Mouse (Mus musculus) C2C12 (cell line): Measurements from ENCODE around the gene Sept14. TPM values are rescaled to one million over a fixed set of nuclear protein-coding genes. Genes with fewer than 3 reads are reported as not detected.

ENCODE experiments used
- H3K27me3 ChIP-seq: one replicate; pipeline ENCODE4 v1.6.1; 2011; ENCODE audit not compliant: control insufficient read depth, insufficient read depth, insufficient read length
- H3K36me3 ChIP-seq: one replicate; pipeline ENCODE4 v1.6.1; 2011; ENCODE audit not compliant: control insufficient read depth, insufficient read depth
- H3K4me3 ChIP-seq: one replicate; pipeline ENCODE4 v1.5.1; 2011; ENCODE audit warnings: mild to moderate bottlenecking, control low read depth; ENCODE audit not compliant: poor library complexity, insufficient read depth, severe bottlenecking
- H3K79me2 ChIP-seq: one replicate; pipeline ENCODE4 v1.6.1; 2011; ENCODE audit not compliant: control insufficient read depth, insufficient read depth
- H3K79me3 ChIP-seq: one replicate; pipeline ENCODE4 v1.6.1; 2011; ENCODE audit warnings: low read depth, control low read depth
- H3ac ChIP-seq: one replicate; pipeline ENCODE3; 2011; ENCODE audit warnings: low read depth; ENCODE audit not compliant: control insufficient read depth, insufficient read length
- CEBPB ChIP-seq: IDR thresholded peaks from one replicate; pipeline ENCODE4 v1.6.1; 2011; ENCODE audit warnings: low read depth, mild to moderate bottlenecking, control low read depth, moderate library complexity
- CTCF ChIP-seq: IDR thresholded peaks from one replicate; pipeline ENCODE4 v1.5.1; 2011; ENCODE audit not compliant: control insufficient read depth, insufficient read depth, insufficient read length
- FOSL1 ChIP-seq: IDR thresholded peaks from one replicate; pipeline ENCODE4 v1.8.0; 2011; ENCODE audit warnings: mild to moderate bottlenecking, low read length; ENCODE audit not compliant: poor library complexity, insufficient read depth, severe bottlenecking
- MAX ChIP-seq: IDR thresholded peaks from one replicate; pipeline ENCODE4 v1.6.1; 2011; ENCODE audit warnings: mild to moderate bottlenecking, control low read depth
- MYOD1 ChIP-seq: IDR thresholded peaks from one replicate; pipeline ENCODE4 v1.6.1; 2011; ENCODE audit warnings: low read depth; ENCODE audit not compliant: control insufficient read depth, insufficient read length
- MYOG ChIP-seq: IDR thresholded peaks from one replicate; pipeline ENCODE4 v1.6.1; 2011; ENCODE audit not compliant: control insufficient read depth, insufficient read length; ENCODE audit errors: extremely low read depth
- USF1 ChIP-seq: IDR thresholded peaks from one replicate; pipeline ENCODE4 v1.6.1; 2011; ENCODE audit warnings: low read depth, mild to moderate bottlenecking, control low read depth, moderate library complexity
- long read RNA-seq, 2 experiments: library from polyadenylated mRNA; unstranded; transcript quantifications; one replicate each; pipeline ENCODE4 v2.0.0; 2019 to 2020
- polyA plus RNA-seq: library from polyadenylated mRNA; unstranded; fragments of >200 nt; fragmentation: generic; extraction: Trizol; gene quantifications from one replicate; pipeline ENCODE4 v1.2.1, GENCODE M21; 2012; ENCODE audit warnings: missing spikeins

Gene Sept14
- not detected for polyA plus RNA-seq
- long read RNA-seq, experiment 1, result 0 reads
- long read RNA-seq, experiment 2, result 0 reads

DNA sequence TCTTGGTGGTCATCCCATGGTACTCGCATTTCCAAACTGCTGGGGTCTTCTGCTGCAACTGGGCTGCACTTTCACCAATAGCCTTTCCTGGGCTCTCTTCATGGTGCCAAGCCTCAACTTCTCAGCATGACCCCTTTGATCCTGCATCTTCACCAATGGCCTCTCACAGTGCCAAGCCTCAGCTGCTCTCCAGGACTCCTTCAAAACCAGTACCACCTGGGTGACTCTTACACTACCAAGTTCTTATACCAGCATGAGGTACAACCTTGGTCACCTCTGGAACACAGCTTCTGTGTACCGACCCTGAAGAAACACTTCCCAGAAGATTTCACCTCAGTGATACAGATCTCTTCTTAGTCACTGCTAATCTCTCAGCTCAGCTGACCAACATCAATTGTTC, at the start of gene Sept14:
Gene Sept14 (minus strand): TSS at position 101 of the 400 bp plus-strand sequence.
- H3K79me3 ChIP-seq, result no peaks in the 10 kb centered on the region
- no peak within 1 kb of the TSS for H3ac ChIP-seq
- no peak for TF ChIP-seq CEBPB
- TF ChIP-seq MAX, result no peak
- TF ChIP-seq FOSL1, result no peak
- TF ChIP-seq MYOG, result no peak
- no peak for TF ChIP-seq MYOD1
- no peak for TF ChIP-seq USF1
- TF ChIP-seq CTCF, result no peak
- H3K27me3 ChIP-seq, result peaks cover 15% of the 10 kb centered on the region
- H3K79me2 ChIP-seq, result no peaks in the 10 kb centered on the region
- no peak within 1 kb of the TSS for H3K4me3 ChIP-seq
- no peaks in the 10 kb centered on the region for H3K36me3 ChIP-seq

GRCm38 (mm10) chr5:129756886-129757285, 48.6 kb upstream of the Sept14 start:
- no peak overlapping the region for H3ac ChIP-seq
- TF ChIP-seq MAX (no peak), MYOG (no peak), CEBPB (no peak), MYOD1 (no peak), FOSL1 (no peak), USF1 (no peak), CTCF (no peak)
- H3K79me3 ChIP-seq, result no peaks in the 10 kb centered on the region
- peaks cover 5% of the 10 kb centered on the region for H3K36me3 ChIP-seq
- H3K79me2 ChIP-seq, result no peaks in the 10 kb centered on the region
- H3K27me3 ChIP-seq, result no peaks in the 10 kb centered on the region
- H3K4me3 ChIP-seq, result no peak overlapping the region

- no peaks in the 10 kb centered on the region for H3K79me2 ChIP-seq
- no peaks in the 10 kb centered on the region for H3K79me3 ChIP-seq
- no peak overlapping the region for H3ac ChIP-seq
- no peak overlapping the region for H3K4me3 ChIP-seq
- TF ChIP-seq MYOG, result no peak
- no peak for TF ChIP-seq CTCF
- TF ChIP-seq MAX, result no peak
- TF ChIP-seq FOSL1, result no peak
- TF ChIP-seq CEBPB, result no peak
- no peaks in the 10 kb centered on the region for H3K27me3 ChIP-seq
- H3K36me3 ChIP-seq, result no peaks in the 10 kb centered on the region
These were observed 35.7 kb upstream of the Sept14 start for GRCm38 (mm10) chr5:129744050-129744449.

DNA sequence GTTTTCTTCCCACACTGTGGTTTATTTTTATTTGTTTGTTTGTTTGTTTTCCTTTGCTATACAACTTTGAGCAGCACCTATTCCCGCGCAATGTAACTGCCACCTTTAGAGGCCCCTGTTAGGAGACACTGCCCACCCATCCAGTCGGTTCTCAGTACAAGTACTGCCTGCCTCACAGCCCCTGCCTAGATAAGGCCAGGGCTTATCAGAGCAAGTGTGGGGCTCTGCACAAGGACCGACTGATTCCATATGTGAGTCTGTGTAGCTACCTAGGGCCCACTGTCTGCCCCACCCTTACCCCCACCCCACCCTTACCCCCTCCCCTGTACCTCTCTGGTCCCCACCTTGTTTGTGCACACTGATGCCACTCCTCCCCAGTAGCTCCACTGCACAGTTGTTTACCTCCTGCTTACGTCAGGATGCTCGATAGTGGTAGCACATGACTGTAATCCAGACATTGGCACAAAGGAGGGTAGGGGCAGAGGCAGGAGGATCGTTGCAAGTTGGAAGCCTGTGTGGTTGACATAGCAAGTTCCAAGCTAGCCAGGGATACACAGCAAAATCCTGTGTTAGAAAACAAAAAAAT, 34.7 kb upstream of the Sept14 start:
- Histone ChIP-seq H3K36me3 (no peaks in the 10 kb centered on the region), H3K79me3 (no peaks in the 10 kb centered on the region), H3ac (no peak overlapping the region), H3K27me3 (no peaks in the 10 kb centered on the region), H3K79me2 (no peaks in the 10 kb centered on the region), H3K4me3 (no peak overlapping the region)
- TF ChIP-seq MYOG (no peak), USF1 (no peak)

DNA sequence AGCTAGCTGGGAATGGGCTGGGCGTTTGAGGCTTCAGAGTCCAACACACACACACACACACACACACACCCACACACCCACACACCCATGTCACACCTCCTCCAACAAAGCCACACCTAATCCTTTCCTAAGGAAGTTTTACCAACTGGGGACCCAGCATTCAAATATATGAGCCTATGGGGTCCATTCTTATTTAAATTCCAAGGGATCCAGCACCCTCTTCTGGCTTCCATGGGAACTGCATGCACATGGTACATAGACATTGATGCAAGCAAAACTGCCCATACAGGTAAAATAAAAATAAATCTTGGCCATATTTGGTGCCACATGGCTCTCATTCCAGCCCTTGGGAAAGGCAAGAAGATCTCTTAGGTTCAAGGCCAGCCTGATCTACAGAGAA, 32.7 kb upstream of the Sept14 start:
- no peak for TF ChIP-seq CEBPB
- TF ChIP-seq CTCF, result no peak
- TF ChIP-seq MYOG, result no peak
- TF ChIP-seq USF1, result no peak
- no peak for TF ChIP-seq FOSL1
- no peak for TF ChIP-seq MYOD1
- no peak for TF ChIP-seq MAX
- no peaks in the 10 kb centered on the region for H3K79me2 ChIP-seq
- H3K79me3 ChIP-seq, result no peaks in the 10 kb centered on the region
- no peak overlapping the region for H3K4me3 ChIP-seq
- H3K27me3 ChIP-seq, result no peaks in the 10 kb centered on the region
- no peaks in the 10 kb centered on the region for H3K36me3 ChIP-seq
- no peak overlapping the region for H3ac ChIP-seq

DNA sequence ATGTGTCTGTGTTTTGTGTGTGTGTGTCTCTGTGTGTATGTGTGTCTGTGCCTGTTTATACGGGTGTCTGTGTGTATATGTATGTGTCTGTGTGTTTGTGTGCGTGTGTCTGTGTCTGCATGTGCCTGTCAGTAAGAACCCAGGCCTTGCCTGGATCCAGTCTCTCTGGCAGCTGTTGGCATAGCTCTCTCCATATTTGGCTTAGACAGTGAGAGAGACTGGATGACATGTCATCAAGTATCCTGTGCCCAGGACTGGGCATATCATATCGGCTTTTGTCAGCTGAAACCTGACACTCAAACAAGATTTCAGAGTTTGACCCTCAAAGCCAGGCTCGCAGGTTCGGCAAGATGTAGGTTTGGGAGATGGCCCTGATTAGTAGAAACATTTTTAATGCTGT, 22.7 kb upstream of the Sept14 start:
- Histone ChIP-seq H3K4me3 (no peak overlapping the region), H3K79me3 (no peaks in the 10 kb centered on the region), H3K79me2 (peaks cover 36% of the 10 kb centered on the region), H3K36me3 (no peaks in the 10 kb centered on the region), H3K27me3 (no peaks in the 10 kb centered on the region), H3ac (no peak overlapping the region)
- TF ChIP-seq FOSL1 (no peak), USF1 (no peak), MYOG (no peak), MYOD1 (no peak), CTCF (no peak), CEBPB (no peak)
